Mouse (Mus musculus) forebrain, embryonic 14.5 days (tissue): Measurements from ENCODE around the gene Clec14a. TPM values are rescaled to one million over a fixed set of nuclear protein-coding genes. Genes with fewer than 3 reads are reported as not detected.

Source experiments
- ATAC-seq: fragments of 200-750 bp; cut with Nextera tagmentation; 2 replicates; pipeline ENCODE4 v1.8.0; 2017; ENCODE audit warnings: mild to moderate bottlenecking, moderate library complexity
- DNase-seq: peaks from one replicate; pipeline ENCODE4 v3.0.0-alpha.2; 2015; ENCODE audit warnings: low spot score
- H3K27ac ChIP-seq: fragments of 300-500 bp; sonication (generic); 2 replicates; pipeline ENCODE4 v1.5.1; 2014; ENCODE audit warnings: low read depth, mild to moderate bottlenecking, control low read depth, low read length, moderate library complexity
- H3K27me3 ChIP-seq: fragments of 300-500 bp; sonication (generic); replicated peaks from 2 replicates; pipeline ENCODE4 v1.6.1; 2014; ENCODE audit warnings: low read length, control low read depth, mixed read lengths; ENCODE audit not compliant: control insufficient read depth, insufficient read depth
- H3K36me3 ChIP-seq: fragments of 300-500 bp; sonication (generic); 2 replicates; pipeline ENCODE4 v1.6.1; 2014; ENCODE audit warnings: low read length, control low read depth; ENCODE audit not compliant: control insufficient read depth, insufficient read depth
- H3K4me1 ChIP-seq: fragments of 300-500 bp; sonication (generic); 2 replicates; pipeline ENCODE4 v1.6.1; 2014; ENCODE audit warnings: antibody characterized with exemption, low read length, control low read depth; ENCODE audit not compliant: control insufficient read depth, insufficient read depth
- H3K4me2 ChIP-seq: fragments of 300-500 bp; sonication (generic); 2 replicates; pipeline ENCODE4 v1.6.1; 2014; ENCODE audit warnings: mild to moderate bottlenecking, control low read depth, low read length
- H3K4me3 ChIP-seq: fragments of 300-500 bp; sonication (generic); 2 replicates; pipeline ENCODE4 v1.5.1; 2014; ENCODE audit warnings: low read depth, low read length, control low read depth
- H3K9ac ChIP-seq: fragments of 300-500 bp; sonication (generic); 2 replicates; pipeline ENCODE4 v1.6.1; 2014; ENCODE audit warnings: mild to moderate bottlenecking, low read length, control low read depth, moderate library complexity
- H3K9me3 ChIP-seq: fragments of 300-500 bp; sonication (generic); replicated peaks from 2 replicates; pipeline ENCODE4 v1.6.1; 2016; ENCODE audit warnings: low read length, control low read depth, mixed read lengths; ENCODE audit not compliant: control insufficient read depth
- WGBS: fragments of 180-500 bp; shearing (Covaris S2); extraction: QIAGEN DNeasy Blood & Tissue Kit; methylation state at CpG from one replicate; pipeline ENCODE4 v1.1.7; 2014; 5-methylcytosine and 5-hydroxymethylcytosine counted together
- polyA plus RNA-seq: library from polyadenylated mRNA; unstranded; fragments of >200 nt; fragmentation: Nextera tagmentation; extraction: Ambion mirVana; gene quantifications from 2 replicates; pipeline ENCODE4 v1.2.1, GENCODE M21; 2014

The Clec14a gene
- polyA plus RNA-seq, 1 experiment from 2014 or later: 5.6 TPM

GRCm38 (mm10) chr12:58267779-58268178 lies 1.3 kb downstream of the Clec14a start:
- H3K36me3 ChIP-seq: no peaks in the 10 kb centered on the region
- DNase-seq (no peak), ATAC-seq (no peak)
- WGBS: 43% methylated on average over 8 of the region's 8 CpGs
- H3K9ac ChIP-seq: peak overlapping the region; percentile 59; the same call in 1 of the 2 replicates
- H3K4me3 ChIP-seq: peak overlapping the region; percentile 30
- peaks cover 6% of the 10 kb centered on the region for H3K4me1 ChIP-seq
- H3K4me2 ChIP-seq: peak overlapping the region; percentile 69
- H3K27ac ChIP-seq: no peak overlapping the region
- no peaks in the 10 kb centered on the region for H3K27me3 ChIP-seq
- no peaks in the 10 kb centered on the region for H3K9me3 ChIP-seq

GRCm38 (mm10) chr12:58251901-58252300 lies 17.2 kb downstream of the Clec14a start:
- WGBS: 79% methylated on average over 1 of the region's 1 CpGs
- no peaks in the 10 kb centered on the region for H3K27me3 ChIP-seq
- ATAC-seq: peak; percentile 69; the same call in 1 of the 2 replicates
- no peak overlapping the region for H3K4me2 ChIP-seq
- H3K36me3 ChIP-seq: no peaks in the 10 kb centered on the region
- H3K9me3 ChIP-seq: no peaks in the 10 kb centered on the region
- H3K9ac ChIP-seq: no peak overlapping the region
- no peak overlapping the region for H3K4me3 ChIP-seq
- DNase-seq: peak; percentile 56
- H3K4me1 ChIP-seq: no peaks in the 10 kb centered on the region
- no peak overlapping the region for H3K27ac ChIP-seq

GRCm38 (mm10) chr12:58232489-58232888 lies 36.6 kb downstream of the Clec14a start:
- no peaks in the 10 kb centered on the region for H3K36me3 ChIP-seq
- no peak overlapping the region for H3K27ac ChIP-seq
- H3K27me3 ChIP-seq: no peaks in the 10 kb centered on the region
- H3K4me1 ChIP-seq: no peaks in the 10 kb centered on the region
- WGBS: 91% methylated on average over 2 of the region's 2 CpGs
- no peak for DNase-seq
- no peak overlapping the region for H3K4me3 ChIP-seq
- no peak for ATAC-seq
- H3K4me2 ChIP-seq: no peak overlapping the region
- H3K9ac ChIP-seq: no peak overlapping the region
- no peaks in the 10 kb centered on the region for H3K9me3 ChIP-seq

GRCm38 (mm10) chr12:58225644-58226043 lies 43.4 kb downstream of the Clec14a start:
- Histone ChIP-seq H3K4me3 (no peak overlapping the region), H3K27ac (no peak overlapping the region), H3K4me1 (no peaks in the 10 kb centered on the region), H3K9me3 (no peaks in the 10 kb centered on the region), H3K36me3 (no peaks in the 10 kb centered on the region), H3K9ac (no peak overlapping the region), H3K27me3 (no peaks in the 10 kb centered on the region), H3K4me2 (no peak overlapping the region)
- DNase-seq (no peak), ATAC-seq (no peak)
- 79% methylated on average over 5 of the region's 5 CpGs for WGBS

- Histone ChIP-seq H3K4me1 (peaks cover 3% of the 10 kb centered on the region; the same call in 1 of the 2 replicates), H3K36me3 (no peaks in the 10 kb centered on the region), H3K9ac (no peak overlapping the region), H3K4me3 (no peak overlapping the region), H3K4me2 (no peak overlapping the region), H3K9me3 (no peaks in the 10 kb centered on the region), H3K27me3 (peaks cover 12% of the 10 kb centered on the region), H3K27ac (no peak overlapping the region)
- DNase-seq (no peak), ATAC-seq (no peak)
- WGBS: 91% methylated on average over 3 of the region's 3 CpGs
These were observed 50.0 kb downstream of the Clec14a start for GRCm38 (mm10) chr12:58219078-58219477.

- Histone ChIP-seq H3K4me3 (no peak overlapping the region), H3K9ac (no peak overlapping the region), H3K9me3 (no peaks in the 10 kb centered on the region), H3K27ac (no peak overlapping the region), H3K27me3 (peaks cover 40% of the 10 kb centered on the region), H3K4me1 (peaks cover 17% of the 10 kb centered on the region), H3K36me3 (no peaks in the 10 kb centered on the region), H3K4me2 (no peak overlapping the region)
- ATAC-seq: no peak
- DNase-seq: no peak
- 62% methylated on average over 2 of the region's 2 CpGs for WGBS
These were observed 52.9 kb downstream of the Clec14a start for GRCm38 (mm10) chr12:58216218-58216617.

Other genes with a start within 250 kb of the Clec14a start
- 5.8 and 8.0 TPM in 2 replicates for gene Sstr1, start 57.5 kb downstream of the Clec14a start, polyA plus RNA-seq